Mouse (Mus musculus) heart, embryonic 14.5 days (tissue): ENCODE measurements around the gene Numb. TPM values are rescaled to one million over a fixed set of nuclear protein-coding genes. Genes with fewer than 3 reads are reported as not detected.
A peak's percentile ranks its signal among the peaks of the same experiment; 100 is the strongest.

Experiments used
- ATAC-seq: fragments of 200-750 bp; cut with Nextera tagmentation; 2 replicates; pipeline ENCODE4 v1.8.0; 2017; ENCODE audit warnings: low read depth, moderate TSS enrichment; ENCODE audit not compliant: insufficient number of reproducible peaks, insufficient read depth, low FRiP score
- H3K27ac ChIP-seq, 2 experiments: fragments of 200-500 bp in 1 of 2; fragments of 300-500 bp in 1 of 2; sonication (generic) in 1 of 2; replicated peaks in 1 of 2; 2 replicates each; pipeline ENCODE4 v1.5.1; 2012 to 2014; ENCODE audit warnings: low read depth in 2 of 2, low read length in 2 of 2, control low read depth in 1 of 2, mild to moderate bottlenecking in 1 of 2, mixed read lengths in 1 of 2; ENCODE audit not compliant: control insufficient read depth in 1 of 2, insufficient read depth in 1 of 2
- H3K27me3 ChIP-seq: fragments of 300-500 bp; sonication (generic); 2 replicates; pipeline ENCODE4 v1.6.1; 2014; ENCODE audit warnings: mild to moderate bottlenecking, low read length, control low read depth; ENCODE audit not compliant: control insufficient read depth, insufficient read depth
- H3K36me3 ChIP-seq: fragments of 300-500 bp; sonication (generic); 2 replicates; pipeline ENCODE4 v1.6.1; 2014; ENCODE audit warnings: mild to moderate bottlenecking, control low read depth, low read length, mixed read lengths; ENCODE audit not compliant: control insufficient read depth, insufficient read depth
- H3K4me1 ChIP-seq, 2 experiments: fragments of 200-500 bp in 1 of 2; fragments of 300-500 bp in 1 of 2; sonication (generic) in 1 of 2; 2 replicates each; pipeline ENCODE4 v1.6.1; 2012 to 2014; ENCODE audit warnings: low read length in 2 of 2, control low read depth in 1 of 2, mixed read lengths in 1 of 2; ENCODE audit not compliant: control insufficient read depth in 2 of 2, insufficient read depth in 2 of 2
- H3K4me2 ChIP-seq: fragments of 300-500 bp; sonication (generic); 2 replicates; pipeline ENCODE4 v1.6.1; 2014; ENCODE audit warnings: mild to moderate bottlenecking, low read length
- H3K4me3 ChIP-seq, 2 experiments: fragments of 200-500 bp in 1 of 2; fragments of 300-500 bp in 1 of 2; sonication (generic) in 1 of 2; 2 replicates each; pipeline ENCODE4 v1.5.1; 2012 to 2014; ENCODE audit warnings: low read length in 2 of 2, mild to moderate bottlenecking in 2 of 2, control low read depth in 1 of 2, low read depth in 1 of 2, moderate library complexity in 1 of 2; ENCODE audit not compliant: control insufficient read depth in 1 of 2, insufficient read depth in 1 of 2
- H3K9ac ChIP-seq: fragments of 300-500 bp; sonication (generic); 2 replicates; pipeline ENCODE4 v1.6.1; 2014; ENCODE audit warnings: mild to moderate bottlenecking, low read length
- H3K9me3 ChIP-seq: fragments of 300-500 bp; sonication (generic); 2 replicates; pipeline ENCODE4 v1.6.1; 2016; ENCODE audit warnings: low read length, control low read depth; ENCODE audit not compliant: control insufficient read depth
- WGBS: fragments of 180-500 bp; shearing (Covaris S2); extraction: QIAGEN DNeasy Blood & Tissue Kit; methylation state at CpG from one replicate; pipeline ENCODE4 v1.1.7; 2014; 5-methylcytosine and 5-hydroxymethylcytosine counted together
- polyA plus RNA-seq: library from polyadenylated mRNA; unstranded; fragments of >200 nt; fragmentation: Nextera tagmentation; extraction: Ambion mirVana; gene quantifications from 2 replicates; pipeline ENCODE4 v1.2.1, GENCODE M21; 2014

Numb gene
- polyA plus RNA-seq, 1 experiment from 2014 or later = 29.9 TPM

GRCm38 (mm10) chr12:83937600-83937999, 15.9 kb upstream of the Numb start:
- Histone ChIP-seq H3K4me1 (no peaks in the 10 kb centered on the region), H3K4me2 (peak overlapping the region; percentile 34), H3K9me3 (0 out of 2 replicates have a peak, but pooled peaks cover 4% of the 10 kb centered on the region), H3K27me3 (no peaks in the 10 kb centered on the region), H3K27ac (no peak overlapping the region), H3K36me3 (no peaks in the 10 kb centered on the region), H3K9ac (no peak overlapping the region), H3K4me3 (no peak overlapping the region)
- ATAC-seq = no peak
- WGBS = 49% methylated on average over 10 of the region's 10 CpGs

- Histone ChIP-seq H3K4me3 (no peak overlapping the region), H3K4me1 (peaks cover 10 to 18% of the 10 kb centered on the region in 2 experiments), H3K27me3 (no peaks in the 10 kb centered on the region), H3K9me3 (0 out of 2 replicates have a peak, but pooled peaks cover under 1% of the 10 kb centered on the region), H3K27ac (peak overlapping the region; percentile 39 to 64; a peak in 3 of 4 replicates), H3K4me2 (no peak overlapping the region), H3K36me3 (no peaks in the 10 kb centered on the region), H3K9ac (no peak overlapping the region)
- ATAC-seq = 0 out of 2 replicates have a peak, but pooled peaks have one; percentile 3
- WGBS = 9% methylated on average over 2 of the region's 2 CpGs
Observed at GRCm38 (mm10) chr12:83929186-83929804, 7.6 kb upstream of the Numb start.

GRCm38 (mm10) chr12:83927747-83928146, 6.0 kb upstream of the Numb start:
- H3K9ac ChIP-seq = no peak overlapping the region
- WGBS = 67% methylated on average over 4 of the region's 4 CpGs
- H3K36me3 ChIP-seq = no peaks in the 10 kb centered on the region
- H3K27ac ChIP-seq = peak overlapping the region; percentile 34 to 43; a peak in 1 of 4 replicates
- H3K4me2 ChIP-seq = no peak overlapping the region
- H3K27me3 ChIP-seq = no peaks in the 10 kb centered on the region
- no peaks in the 10 kb centered on the region for H3K9me3 ChIP-seq
- no peak for ATAC-seq
- H3K4me3 ChIP-seq = no peak overlapping the region
- peaks cover 14 to 33% of the 10 kb centered on the region in 2 experiments for H3K4me1 ChIP-seq

GRCm38 (mm10) chr12:83926061-83926460, 4.3 kb upstream of the Numb start:
- Histone ChIP-seq H3K27me3 (no peaks in the 10 kb centered on the region), H3K9me3 (no peaks in the 10 kb centered on the region), H3K4me1 (peaks cover 14 to 35% of the 10 kb centered on the region in 2 experiments), H3K36me3 (no peaks in the 10 kb centered on the region), H3K4me3 (no peak overlapping the region), H3K9ac (no peak overlapping the region), H3K27ac (no peak overlapping the region), H3K4me2 (no peak overlapping the region)
- WGBS = 72% methylated on average over 2 of the region's 2 CpGs
- no peak for ATAC-seq

- peak overlapping the region; percentile 18; the same call in 1 of the 2 replicates for H3K9ac ChIP-seq
- 27% methylated on average over 7 of the region's 7 CpGs for WGBS
- H3K4me1 ChIP-seq = peaks cover 14 to 39% of the 10 kb centered on the region in 2 experiments
- peak overlapping the region; percentile 66 to 78 for H3K27ac ChIP-seq
- no peaks in the 10 kb centered on the region for H3K36me3 ChIP-seq
- ATAC-seq = no peak
- no peaks in the 10 kb centered on the region for H3K9me3 ChIP-seq
- no peak overlapping the region for H3K4me3 ChIP-seq
- no peaks in the 10 kb centered on the region for H3K27me3 ChIP-seq
- H3K4me2 ChIP-seq = peak overlapping the region; percentile 47
Observed at GRCm38 (mm10) chr12:83925160-83925703, 3.5 kb upstream of the Numb start.

- peak overlapping the region; percentile 47; the same call in 1 of the 2 replicates for H3K4me2 ChIP-seq
- no peak overlapping the region for H3K4me3 ChIP-seq
- peak overlapping the region; percentile 46 to 74 for H3K27ac ChIP-seq
- H3K9me3 ChIP-seq = no peaks in the 10 kb centered on the region
- H3K36me3 ChIP-seq = no peaks in the 10 kb centered on the region
- no peaks in the 10 kb centered on the region for H3K27me3 ChIP-seq
- peaks cover 14 to 43% of the 10 kb centered on the region in 2 experiments for H3K4me1 ChIP-seq
- 30% methylated on average over 3 of the region's 3 CpGs for WGBS
- no peak overlapping the region for H3K9ac ChIP-seq
- ATAC-seq = no peak
Observed at GRCm38 (mm10) chr12:83924332-83924731, 2.6 kb upstream of the Numb start.

GRCm38 (mm10) chr12:83923486-83923859, 1.7 kb upstream of the Numb start:
- H3K27me3 ChIP-seq = no peaks in the 10 kb centered on the region
- peak overlapping the region; percentile 65; the same call in 1 of the 2 replicates for H3K4me2 ChIP-seq
- H3K9ac ChIP-seq = peak overlapping the region; percentile 80; the same call in 1 of the 2 replicates
- WGBS = 30% methylated on average over 1 of the region's 1 CpGs
- H3K4me1 ChIP-seq = peaks cover 14 to 35% of the 10 kb centered on the region in 2 experiments
- no peak for ATAC-seq
- H3K4me3 ChIP-seq = no peak overlapping the region
- no peaks in the 10 kb centered on the region for H3K36me3 ChIP-seq
- H3K27ac ChIP-seq = peak overlapping the region in 1 of 2 experiments; percentile 46; a peak in 1 of 4 replicates
- no peaks in the 10 kb centered on the region for H3K9me3 ChIP-seq
